Mouse (Mus musculus) left cerebral cortex, adult 8-10 months (tissue): ENCODE results near the gene Zfp300. TPM values are rescaled to one million over a fixed set of nuclear protein-coding genes. Genes with fewer than 3 reads are reported as not detected.
A peak's percentile ranks its signal among the peaks of the same experiment; 100 is the strongest.

Source experiments
- DNase-seq, 2 experiments: peaks; one replicate each; pipeline ENCODE4 v3.0.0; 2022; ENCODE audit warnings: low spot score in 2 of 2
- total RNA-seq, 4 experiments: library from RNA; stranded (reverse); gene quantifications; 2 replicates each; pipeline ENCODE4 v1.2.4; 2022

Zfp300 gene
- total RNA-seq, result 1 to 10 TPM; 2.4 to 5.3 (median 3.6) TPM

GRCm38 (mm10) chrX:21088983-21089866, at the start of gene Zfp300:
Zfp300 (minus strand) TSS chrX:21089527.
- DNase-seq, result peak; percentile 34 to 70

DNA sequence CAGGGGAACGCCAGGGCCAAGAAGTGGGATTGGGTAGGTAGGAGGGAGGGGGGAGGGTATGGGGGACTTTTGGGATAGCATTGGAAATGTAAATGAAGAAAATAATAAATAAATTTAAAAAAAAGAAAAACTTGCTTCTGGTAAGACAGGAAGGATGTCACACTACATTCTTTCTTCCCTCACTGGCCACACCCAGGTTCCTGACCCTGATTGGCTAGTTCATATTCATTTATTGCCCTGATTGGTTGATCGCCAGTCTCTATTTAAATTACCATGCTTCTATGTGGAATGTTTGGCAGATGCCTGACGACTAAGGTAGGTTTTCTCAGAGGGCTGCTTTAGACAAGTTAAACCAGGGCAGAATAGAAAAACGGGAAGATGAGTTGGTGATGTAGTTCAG, 26.2 kb upstream of the Zfp300 start, which contains the start of gene Ssxa1:
Ssxa1 (plus strand) TSS at position 301 of the 400 bp plus-strand sequence.
- no peak for DNase-seq

DNA sequence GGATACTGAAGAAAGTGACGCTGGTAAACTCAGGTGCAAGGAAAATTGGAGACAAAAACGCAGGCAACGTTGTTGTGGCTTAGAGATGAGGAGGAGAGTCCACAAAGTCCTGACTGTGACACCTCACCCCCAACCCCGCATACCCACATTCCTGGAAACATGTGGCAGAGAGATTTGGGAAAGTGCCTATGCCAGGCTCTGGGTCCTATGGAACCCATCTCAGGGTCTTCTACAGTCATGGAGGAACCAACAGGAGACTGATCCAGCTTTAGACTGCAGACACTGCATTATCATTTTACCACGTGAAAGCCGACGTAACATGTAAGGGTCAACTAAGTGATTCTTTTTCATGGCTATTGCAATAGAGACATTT, 526 bp upstream of the Zfp300 start:
- DNase-seq, result no peak

GRCm38 (mm10) chrX:21088645-21088982, 713 bp downstream of the Zfp300 start:
- DNase-seq, result no peak

- no peak for DNase-seq
Measured at GRCm38 (mm10) chrX:21068106-21068505, 21.2 kb downstream of the Zfp300 start, which contains the start of gene Spaca5. Spaca5 (plus strand) TSS chrX:21068406.

- no peak for DNase-seq
Measured at GRCm38 (mm10) chrX:21062544-21062890, 26.8 kb downstream of the Zfp300 start.

GRCm38 (mm10) chrX:21061866-21062543, 27.3 kb downstream of the Zfp300 start, which contains the start of gene Zfp182:
Zfp182 (minus strand) TSS chrX:21062316.
- DNase-seq, result peak; percentile 20 to 73

DNA sequence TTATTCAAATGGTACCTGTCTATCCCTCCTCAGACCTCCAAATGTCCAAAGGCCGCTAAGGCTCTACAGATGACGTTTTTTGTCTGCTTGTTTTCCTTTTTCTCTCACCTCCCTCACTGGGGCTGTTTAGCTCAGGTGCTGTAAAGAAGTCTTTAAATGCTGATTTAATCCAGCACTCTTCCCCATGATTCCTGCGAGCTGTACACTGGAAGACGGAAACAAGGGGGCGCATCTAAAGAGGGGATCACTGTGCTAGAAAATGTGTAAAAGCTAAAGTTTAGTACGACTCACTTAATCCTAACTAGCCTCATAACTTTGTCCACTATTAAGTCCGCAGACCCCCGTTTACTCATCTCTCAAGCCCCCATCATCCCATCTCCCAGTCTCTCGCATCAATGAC, 27.9 kb downstream of the Zfp300 start:
- DNase-seq, result peak in 1 of 2 experiments; percentile 3

Other genes starting within 250 kb of the Zfp300 start
- 1 to 10 TPM in 2 of 4 experiments, under 1 TPM in 2; 0.41 to 2.4 (median 1.0) TPM for gene Timp1, start 219.4 kb downstream of the Zfp300 start, total RNA-seq
- 100 to 1,000 TPM; 399 to 450 (median 434) TPM for gene Syn1, start 168.5 kb downstream of the Zfp300 start, total RNA-seq
- gene Cfp, start 158.0 kb downstream of the Zfp300 start, total RNA-seq, result 10 to 100 TPM in 2 of 4 experiments, 1 to 10 TPM in 2; 6.0 to 13.3 (median 9.1) TPM
- 10 to 100 TPM; 47.8 to 56.1 (median 51.6) TPM for gene Elk1, start 138.9 kb downstream of the Zfp300 start, total RNA-seq
- gene Uxt, start 127.5 kb downstream of the Zfp300 start, total RNA-seq, result 10 to 100 TPM in 3 of 4 experiments, 1 to 10 TPM in 1; 7.4 to 15.9 (median 14.2) TPM
- 10 to 100 TPM in 2 of 4 experiments, 1 to 10 TPM in 2; 8.9 to 11.3 (median 9.9) TPM for gene Zfp182, start 27.2 kb downstream of the Zfp300 start, total RNA-seq
- not detected for gene Spaca5, start 21.1 kb downstream of the Zfp300 start, total RNA-seq
- not detected for gene Ssxa1, start 26.3 kb upstream of the Zfp300 start, total RNA-seq
- gene Gm21876, start 86.1 kb upstream of the Zfp300 start, total RNA-seq, result not detected